Mouse (Mus musculus) hematopoietic multipotent progenitor cell, adult 10-12 weeks (in vitro differentiated cells): Measurements from ENCODE around the gene Vmn1r199. TPM values are rescaled to one million over a fixed set of nuclear protein-coding genes. Genes with fewer than 3 reads are reported as not detected.

Experiments used
- polyA plus RNA-seq: library from polyadenylated mRNA; stranded (reverse); fragments of >175 nt; gene quantifications from 2 replicates; pipeline ENCODE4 v1.2.3, GENCODE M21; 2012; ENCODE audit warnings: low replicate concordance

The Vmn1r199 gene
- polyA plus RNA-seq = not detected in 2 replicates

GRCm38 (mm10) chr13:22379518-22379917, at the start of gene Vmn1r199:
Gene Vmn1r199 (plus strand): TSS chr13:22379818.

GRCm38 (mm10) chr13:22350064-22350463, 29.6 kb upstream of the Vmn1r199 start, which contains the start of gene Vmn1r198:
Gene Vmn1r198 (plus strand): TSS chr13:22350364.

GRCm38 (mm10) chr13:22390073-22390472, 10.5 kb downstream of the Vmn1r199 start, which contains the start of gene Vmn1r200:
Gene Vmn1r200 (plus strand): TSS chr13:22390373.

Other genes starting within 250 kb of the Vmn1r199 start
- not detected in 2 replicates for gene Vmn1r191, start 195.8 kb upstream of the Vmn1r199 start, polyA plus RNA-seq
- gene Vmn1r192, start 188.7 kb upstream of the Vmn1r199 start, polyA plus RNA-seq = not detected in 2 replicates
- not detected in 2 replicates for gene Vmn1r193, start 156.7 kb upstream of the Vmn1r199 start, polyA plus RNA-seq
- gene Vmn1r194, start 135.6 kb upstream of the Vmn1r199 start, polyA plus RNA-seq = not detected in 2 replicates
- not detected in 2 replicates for gene Vmn1r195, start 109.3 kb upstream of the Vmn1r199 start, polyA plus RNA-seq
- not detected in 2 replicates for gene Vmn1r196, start 89.9 kb upstream of the Vmn1r199 start, polyA plus RNA-seq
- gene Vmn1r197, start 55.2 kb upstream of the Vmn1r199 start, polyA plus RNA-seq = not detected in 2 replicates
- not detected in 2 replicates for gene Vmn1r198, start 29.5 kb upstream of the Vmn1r199 start, polyA plus RNA-seq
- gene Vmn1r200, start 10.6 kb downstream of the Vmn1r199 start, polyA plus RNA-seq = not detected in 2 replicates
- not detected in 2 replicates for gene Vmn1r201, start 92.1 kb downstream of the Vmn1r199 start, polyA plus RNA-seq
- gene Vmn1r202, start 125.6 kb downstream of the Vmn1r199 start, polyA plus RNA-seq = not detected in 2 replicates
- gene Vmn1r203, start 138.3 kb downstream of the Vmn1r199 start, polyA plus RNA-seq = not detected in 2 replicates
- not detected in 2 replicates for gene Vmn1r204, start 173.4 kb downstream of the Vmn1r199 start, polyA plus RNA-seq
- gene Vmn1r205, start 213.2 kb downstream of the Vmn1r199 start, polyA plus RNA-seq = not detected in 2 replicates
- not detected in 2 replicates for gene Vmn1r206, start 244.4 kb downstream of the Vmn1r199 start, polyA plus RNA-seq